Mouse (Mus musculus) spleen, postnatal 10 days (tissue): ENCODE data around the gene Ulk1.

ENCODE experiments used
- DNase-seq, 2 experiments: peaks; one replicate each; pipeline ENCODE4 v3.0.0; 2021 to 2022; ENCODE audit warnings: low spot score in 2 of 2

Ulk1 gene

DNA sequence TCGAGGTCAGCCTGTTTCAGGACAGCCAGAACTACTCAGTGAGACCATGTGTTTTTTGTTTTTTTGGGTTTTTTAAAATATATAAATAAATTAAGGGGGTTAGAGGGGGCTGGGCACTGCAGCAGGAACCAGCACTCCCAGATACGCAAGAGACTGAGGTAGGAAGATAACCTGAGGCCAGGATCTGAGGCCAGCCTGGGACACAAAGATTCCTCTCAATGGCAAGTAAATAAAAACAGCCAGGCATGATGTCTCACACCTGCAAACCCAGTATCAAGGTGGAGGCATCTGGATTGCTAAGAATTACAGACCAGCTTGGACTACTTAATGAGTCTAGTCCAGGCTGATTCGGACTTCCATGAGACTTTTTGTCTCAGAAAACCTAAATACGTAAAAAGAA, 40.6 kb downstream of the Ulk1 start:
- no peak for DNase-seq

DNA sequence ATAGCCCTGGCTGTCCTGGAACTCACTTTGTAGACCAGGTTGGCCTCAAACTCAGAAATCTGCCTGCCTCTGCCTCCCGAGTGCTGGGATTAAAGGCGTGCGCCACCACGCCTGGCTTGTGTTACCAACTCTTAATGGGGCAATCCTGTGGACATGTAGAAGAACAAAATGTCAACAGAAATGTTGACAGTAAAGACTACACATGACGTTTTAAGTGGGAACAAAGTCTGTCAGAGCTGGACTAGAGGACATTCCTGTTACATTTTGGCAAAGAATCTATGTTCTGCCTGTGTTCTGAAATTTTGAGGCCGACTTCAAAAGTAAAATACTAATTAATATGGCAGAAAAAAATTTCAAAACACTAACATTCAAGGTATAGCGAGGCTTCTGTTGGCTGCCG, 46.0 kb downstream of the Ulk1 start:
- DNase-seq, result no peak

DNA sequence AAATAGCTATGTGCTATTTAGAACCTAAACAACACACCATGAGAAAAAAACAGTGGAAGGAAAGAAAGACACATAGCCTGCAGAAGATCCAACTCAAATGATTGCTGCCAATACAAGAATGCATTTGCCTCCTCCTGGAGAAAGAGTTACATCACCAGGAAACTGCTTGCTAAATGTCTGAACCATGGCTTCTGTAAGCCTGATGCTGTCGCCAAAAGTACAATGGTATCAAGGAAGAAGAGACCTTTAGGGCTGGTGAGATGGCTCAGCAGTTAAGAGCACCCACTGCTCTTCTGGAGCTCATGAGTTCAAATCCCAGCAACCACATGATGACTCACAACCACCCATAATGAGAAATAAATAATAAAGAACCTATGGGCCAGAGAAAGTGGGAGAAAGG, 64.9 kb downstream of the Ulk1 start:
- no peak for DNase-seq

DNA sequence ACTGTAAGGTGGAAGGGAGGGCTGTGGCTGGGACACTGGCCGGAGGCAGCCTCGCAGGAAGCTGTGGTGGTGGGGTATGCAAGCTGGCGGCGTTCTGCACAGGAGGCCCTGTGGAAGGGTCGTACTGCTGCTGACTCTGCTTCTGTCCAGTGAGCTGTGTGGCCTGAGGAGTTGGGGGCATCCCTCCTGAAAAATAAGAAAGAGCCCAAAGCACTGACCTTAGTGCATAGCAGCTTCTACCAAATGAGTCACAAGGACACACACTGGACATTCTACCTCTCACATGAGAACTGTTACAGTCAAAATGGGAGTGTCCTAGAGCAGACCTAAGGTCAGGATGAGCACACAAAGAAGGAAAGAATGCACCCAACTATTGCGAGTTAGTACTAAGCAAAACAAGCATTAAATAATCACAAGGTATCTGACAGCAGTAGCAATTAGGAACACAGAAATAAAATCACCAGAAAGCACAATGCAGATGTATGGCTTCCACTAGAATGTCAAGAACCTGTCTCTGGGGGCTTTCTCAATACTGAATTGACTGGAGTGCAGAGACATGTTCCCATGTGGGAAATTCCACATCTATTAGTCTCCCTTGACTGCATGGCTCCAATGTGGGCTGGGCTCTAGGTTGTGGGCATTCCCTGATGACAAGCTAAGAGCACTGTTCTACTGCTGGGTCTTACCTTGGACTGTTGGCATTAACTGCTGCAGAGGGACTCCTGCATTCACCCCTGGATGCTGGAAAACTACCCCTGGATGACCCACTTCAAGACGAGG, 70.2 kb downstream of the Ulk1 start:
- DNase-seq, result no peak

DNA sequence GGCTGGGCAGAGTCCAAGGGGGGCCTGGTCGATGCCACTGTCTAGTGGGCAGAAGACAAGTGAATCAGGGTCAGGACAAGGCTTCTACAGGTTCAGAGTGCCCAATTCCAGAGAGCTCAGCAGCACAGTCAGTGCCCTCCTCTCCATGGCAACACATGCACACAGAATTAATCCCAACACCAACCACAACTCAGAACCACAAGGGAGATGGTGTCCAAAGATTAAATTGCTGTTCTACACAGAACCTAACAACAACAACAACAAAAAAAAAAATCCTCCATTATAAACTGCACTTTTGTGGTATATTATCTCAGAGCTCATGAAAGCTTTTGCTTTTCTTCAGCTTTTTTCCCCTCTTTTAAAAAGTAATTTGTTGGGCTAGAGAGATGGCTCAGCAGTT, 74.3 kb downstream of the Ulk1 start:
- DNase-seq, result no peak
